Mouse (Mus musculus): Measurements from ENCODE around the gene Foxc1. TPM values are rescaled to one million over a fixed set of nuclear protein-coding genes. Genes with fewer than 3 reads are reported as not detected.

The Foxc1 gene
- 2.9 TPM for polyA plus RNA-seq (2014; fragmentation: Illumina TruSeq; extraction: RNeasy Lipid Tissue Mini Kit (QIAGEN cat#74804))

GRCm38 (mm10) chr13:31806428-31806832, at the start of gene Foxc1:
Gene Foxc1, plus strand, starts transcription at chr13:31806633.

Other genes with a start within 250 kb of the Foxc1 start
- not detected for gene A530084C06Rik, start 247.3 kb upstream of the Foxc1 start, polyA plus RNA-seq (2014; fragmentation: Illumina TruSeq; extraction: RNeasy Lipid Tissue Mini Kit (QIAGEN cat#74804))
- not detected for gene Foxf2, start 180.8 kb upstream of the Foxc1 start, polyA plus RNA-seq (2014; fragmentation: Illumina TruSeq; extraction: RNeasy Lipid Tissue Mini Kit (QIAGEN cat#74804))

Measured in ovary, adult 10 weeks (tissue).